Mouse (Mus musculus) heart, adult 2 months (tissue): ENCODE results near the gene Wnt9a. TPM values are rescaled to one million over a fixed set of nuclear protein-coding genes. Genes with fewer than 3 reads are reported as not detected.
"Not testable (repeated sequence)": the region's sequence is repeated elsewhere in the genome, so short reads cannot be mapped to it uniquely, and the experiment has no call there.

Experiments
- DNase-seq, 2 experiments: peaks; one replicate each; pipeline ENCODE4 v3.0.0; 2021
- H3K27ac ChIP-seq: fragments of 200-600 bp; 2 replicates; pipeline ENCODE4 v1.8.1; 2022
- H3K27me3 ChIP-seq: fragments of 200-500 bp; 2 replicates; pipeline ENCODE4 v1.6.1; 2012; ENCODE audit warnings: mild to moderate bottlenecking, low read length, inconsistent platforms, mixed read lengths; ENCODE audit not compliant: control insufficient read depth, insufficient read depth
- H3K36me3 ChIP-seq: fragments of 200-500 bp; 2 replicates; pipeline ENCODE4 v1.6.1; 2012; ENCODE audit warnings: low read length, inconsistent platforms; ENCODE audit not compliant: control insufficient read depth, insufficient read depth
- H3K4me1 ChIP-seq: fragments of 200-500 bp; 2 replicates; pipeline ENCODE4 v1.6.1; 2011; ENCODE audit warnings: low read length; ENCODE audit not compliant: control insufficient read depth, insufficient read depth
- H3K4me3 ChIP-seq: fragments of 200-600 bp; 2 replicates; pipeline ENCODE4 v1.8.1; 2022
- H3K79me2 ChIP-seq: fragments of 200-500 bp; replicated peaks from 2 replicates; pipeline ENCODE4 v1.6.1; 2012; ENCODE audit warnings: mild to moderate bottlenecking, inconsistent platforms, low read length, moderate library complexity, mixed read lengths; ENCODE audit not compliant: control insufficient read depth, insufficient read depth
- H3K9ac ChIP-seq: fragments of 200-500 bp; 2 replicates; pipeline ENCODE4 v1.6.1; 2012; ENCODE audit warnings: low read depth, mild to moderate bottlenecking, control low read depth, inconsistent platforms, low read length, mixed read lengths
- CTCF ChIP-seq: fragments of 200-600 bp; IDR thresholded peaks from 2 replicates; pipeline ENCODE4 v1.8.1; 2022; ENCODE audit warnings: antibody characterized with exemption, mild to moderate bottlenecking, moderate library complexity
- EP300 ChIP-seq: fragments of 200-500 bp; IDR thresholded peaks from 2 replicates; pipeline ENCODE4 v1.6.1; 2011; ENCODE audit warnings: low read depth, low read length, control low read depth; ENCODE audit not compliant: insufficient read depth
- POLR2A ChIP-seq: fragments of 200-500 bp; IDR thresholded peaks from 2 replicates; pipeline ENCODE4 v1.6.1; 2011; ENCODE audit warnings: mild to moderate bottlenecking, low read depth, low read length, control low read depth; ENCODE audit not compliant: insufficient read depth
- WGBS: fragments of 180-500 bp; shearing (Covaris S2); methylation state at CpG from one replicate; pipeline ENCODE4 v1.1.7; 2018; 5-methylcytosine and 5-hydroxymethylcytosine counted together
- intact Hi-C: fragments of 180-260 bp; cut with DNase I; formaldehyde crosslinking; loops from one replicate; pipeline ENCODE4 v1.15.1; 2025
- polyA plus RNA-seq: library from polyadenylated mRNA; depleted of rRNA; stranded (reverse); fragments of >200 nt; gene quantifications from 2 replicates; pipeline ENCODE4 v1.2.3, GENCODE M21; 2012
- total RNA-seq, 2 experiments: library from RNA; stranded (reverse); gene quantifications; 2 replicates each; pipeline ENCODE4 v1.2.3; 2021

The Wnt9a gene
- total and polyA plus RNA-seq, 3 experiments = 4.3 to 4.6 (median 4.6) TPM

- no peak overlapping the region for H3K27ac ChIP-seq
- H3K9ac ChIP-seq = no peak overlapping the region
- intact Hi-C loops = loop anchor here (2.0 to 5.0 kb wide), 2 partner anchors 67 to 371 kb away; no protein-coding TSS in a partner anchor
- H3K79me2 ChIP-seq = no peaks in the 10 kb centered on the region
- no peak overlapping the region for H3K4me3 ChIP-seq
- TF ChIP-seq CTCF = peak; percentile 76
- TF ChIP-seq EP300 = no peak
- TF ChIP-seq POLR2A = no peak
- DNase-seq = peak in 1 of 2 experiments; percentile 27
- H3K4me1 ChIP-seq = no peaks in the 10 kb centered on the region; the same call in 1 of the 2 replicates
- H3K36me3 ChIP-seq = no peaks in the 10 kb centered on the region
- WGBS = 18% methylated on average over 7 of the region's 7 CpGs
- 0 out of 2 replicates have a peak, but pooled peaks cover 1% of the 10 kb centered on the region for H3K27me3 ChIP-seq
Observed at GRCm38 (mm10) chr11:59297941-59298340, 8.8 kb upstream of the Wnt9a start.

- Histone ChIP-seq H3K79me2 (no peaks in the 10 kb centered on the region), H3K36me3 (no peaks in the 10 kb centered on the region), H3K9ac (no peak overlapping the region), H3K4me1 (no peaks in the 10 kb centered on the region; the same call in 1 of the 2 replicates), H3K4me3 (no peak overlapping the region), H3K27ac (no peak overlapping the region), H3K27me3 (0 out of 2 replicates have a peak, but pooled peaks cover 1% of the 10 kb centered on the region)
- 20% methylated on average over 3 of the region's 3 CpGs for WGBS
- intact Hi-C loops = loop anchor here (5.0 kb wide), 1 partner anchor 312 kb away; no protein-coding TSS in a partner anchor
- no peak for DNase-seq
- TF ChIP-seq EP300 = no peak
- peak; percentile 72 for TF ChIP-seq CTCF
Observed at GRCm38 (mm10) chr11:59300185-59300584, 6.5 kb upstream of the Wnt9a start.

GRCm38 (mm10) chr11:59301053-59301452, 5.7 kb upstream of the Wnt9a start:
- intact Hi-C loops = loop anchor here (5.0 kb wide), 1 partner anchor 311 kb away; no protein-coding TSS in a partner anchor
- not testable (repeated sequence) for DNase-seq, H3K4me1 ChIP-seq, H3K27me3 ChIP-seq, H3K9ac ChIP-seq, H3K4me3 ChIP-seq, H3K79me2 ChIP-seq, H3K36me3 ChIP-seq, H3K27ac ChIP-seq
- 43% methylated on average over 2 of the region's 2 CpGs for WGBS

GRCm38 (mm10) chr11:59302700-59303569, 3.8 kb upstream of the Wnt9a start:
- H3K27me3 ChIP-seq = 0 out of 2 replicates have a peak, but pooled peaks cover 1% of the 10 kb centered on the region
- H3K36me3 ChIP-seq = no peaks in the 10 kb centered on the region
- intact Hi-C loops = loop anchor here (1.0 to 5.0 kb wide), 2 partner anchors 180 to 309 kb away; no protein-coding TSS in a partner anchor
- H3K79me2 ChIP-seq = no peaks in the 10 kb centered on the region
- H3K9ac ChIP-seq = no peak overlapping the region
- H3K4me1 ChIP-seq = no peaks in the 10 kb centered on the region; the same call in 1 of the 2 replicates
- TF ChIP-seq POLR2A = no peak
- TF ChIP-seq EP300 = peak; percentile 80
- TF ChIP-seq CTCF = peak; percentile 76
- H3K27ac ChIP-seq = no peak overlapping the region
- no peak overlapping the region for H3K4me3 ChIP-seq
- peak; percentile 85 for DNase-seq
- 40% methylated on average over 10 of the region's 10 CpGs for WGBS

GRCm38 (mm10) chr11:59305008-59305820, 1.5 kb upstream of the Wnt9a start:
- H3K79me2 ChIP-seq = no peaks in the 10 kb centered on the region
- intact Hi-C loops = loop anchor here (5.0 kb wide), 2 partner anchors 62 to 262 kb away; no protein-coding TSS in a partner anchor
- H3K27me3 ChIP-seq = no peaks in the 10 kb centered on the region
- H3K36me3 ChIP-seq = no peaks in the 10 kb centered on the region
- 43% methylated on average over 22 of the region's 22 CpGs for WGBS
- peaks cover 2% of the 10 kb centered on the region; the same call in 1 of the 2 replicates for H3K4me1 ChIP-seq
- no peak overlapping the region for H3K4me3 ChIP-seq
- no peak for DNase-seq
- no peak overlapping the region for H3K9ac ChIP-seq
- no peak overlapping the region for H3K27ac ChIP-seq
- TF ChIP-seq POLR2A = no peak
- TF ChIP-seq EP300 = no peak
- no peak for TF ChIP-seq CTCF
